Mouse (Mus musculus): ENCODE measurements around the gene Plxna2. TPM values are rescaled to one million over a fixed set of nuclear protein-coding genes. Genes with fewer than 3 reads are reported as not detected.

Gene Plxna2
- under 1 TPM; 0.05 to 0.27 TPM for total RNA-seq (2023)

GRCm38 (mm10) chr1:194617918-194618317 lies at the start of gene Plxna2:
TSS of gene Plxna2 (plus strand) at chr1:194618218.

All from monocyte, adult 59 days (primary cell).